Mouse (Mus musculus) testis, postnatal 10 days (tissue): ENCODE measurements at regions not wholly inside any gene's neighbourhood (a gene's known extent, or its start where the extent isn't known, plus 50 kb on each side); places are given as distances from the start of the nearest gene placed in this dataset.

ENCODE experiments used
- DNase-seq: peaks from one replicate; pipeline ENCODE4 v3.0.0; 2021; ENCODE audit warnings: low spot score

- DNase-seq = no peak
These were observed 150.7 kb upstream of the Ccn2 start for GRCm38 (mm10) chr10:24444572-24444971.

GRCm38 (mm10) chr10:24445036-24445435 lies 150.2 kb upstream of the Ccn2 start:
- DNase-seq = no peak

GRCm38 (mm10) chr10:24446168-24446567 lies 149.1 kb upstream of the Ccn2 start:
- DNase-seq = no peak

- DNase-seq = no peak
These were observed 148.1 kb upstream of the Ccn2 start for GRCm38 (mm10) chr10:24447135-24447534.

GRCm38 (mm10) chr10:24448001-24448561 lies 147.2 kb upstream of the Ccn2 start:
- no peak for DNase-seq

- DNase-seq = no peak
These were observed 141.7 kb upstream of the Ccn2 start for GRCm38 (mm10) chr10:24453507-24453906.

GRCm38 (mm10) chr10:24458667-24459066 lies 136.6 kb upstream of the Ccn2 start:
- no peak for DNase-seq

GRCm38 (mm10) chr10:24463873-24464272 lies 131.4 kb upstream of the Ccn2 start:
- no peak for DNase-seq

GRCm38 (mm10) chr10:24464377-24464776 lies 130.9 kb upstream of the Ccn2 start:
- DNase-seq = no peak

- DNase-seq = no peak
These were observed 125.5 kb upstream of the Ccn2 start for GRCm38 (mm10) chr10:24469741-24470140.

GRCm38 (mm10) chr10:24471521-24471920 lies 123.7 kb upstream of the Ccn2 start:
- no peak for DNase-seq

GRCm38 (mm10) chr10:24476288-24476687 lies 119.0 kb upstream of the Ccn2 start:
- DNase-seq = no peak

GRCm38 (mm10) chr10:24478535-24478934 lies 116.7 kb upstream of the Ccn2 start:
- no peak for DNase-seq

GRCm38 (mm10) chr10:24479148-24479547 lies 116.1 kb upstream of the Ccn2 start:
- DNase-seq = no peak

GRCm38 (mm10) chr10:24481926-24482612 lies 113.2 kb upstream of the Ccn2 start:
- DNase-seq = no peak

GRCm38 (mm10) chr10:24483053-24483452 lies 112.2 kb upstream of the Ccn2 start:
- DNase-seq = no peak

GRCm38 (mm10) chr10:24484101-24484660 lies 111.1 kb upstream of the Ccn2 start:
- DNase-seq = no peak

GRCm38 (mm10) chr10:24485461-24485860 lies 109.8 kb upstream of the Ccn2 start:
- no peak for DNase-seq

- no peak for DNase-seq
These were observed 109.0 kb upstream of the Ccn2 start for GRCm38 (mm10) chr10:24486224-24486623.

- no peak for DNase-seq
These were observed 107.3 kb upstream of the Ccn2 start for GRCm38 (mm10) chr10:24487915-24488314.

GRCm38 (mm10) chr10:24490432-24490831 lies 104.8 kb upstream of the Ccn2 start:
- no peak for DNase-seq

GRCm38 (mm10) chr10:24491848-24492247 lies 103.4 kb upstream of the Ccn2 start:
- DNase-seq = no peak

GRCm38 (mm10) chr10:24493392-24493791 lies 101.8 kb upstream of the Ccn2 start:
- peak; percentile 74 for DNase-seq

- DNase-seq = peak; percentile 51
These were observed 101.3 kb upstream of the Ccn2 start for GRCm38 (mm10) chr10:24493936-24494335.
